Mouse (Mus musculus): ENCODE measurements around the gene Myoz1.

The Myoz1 gene

DNA sequence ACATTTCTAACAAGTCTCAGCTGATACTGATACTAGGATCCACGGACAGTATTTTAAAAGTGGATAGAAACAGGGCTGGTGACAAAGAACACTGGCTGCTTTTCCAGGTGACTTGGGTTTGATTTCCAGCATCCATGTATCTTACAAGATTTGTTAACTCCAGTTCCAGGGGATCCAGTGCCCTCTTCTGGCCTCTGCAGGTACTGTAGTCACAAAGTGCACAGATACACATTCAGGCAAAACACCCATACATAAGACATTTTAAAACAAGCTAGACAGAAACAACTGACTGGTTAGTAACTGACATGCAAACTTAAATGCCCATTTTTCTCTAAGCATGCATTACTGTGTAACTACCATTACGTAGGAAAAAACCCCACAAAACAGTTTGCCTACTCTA, 16.6 kb upstream of the Myoz1 start:
- no peak for DNase-seq (ENCODE audit: low spot score)

DNA sequence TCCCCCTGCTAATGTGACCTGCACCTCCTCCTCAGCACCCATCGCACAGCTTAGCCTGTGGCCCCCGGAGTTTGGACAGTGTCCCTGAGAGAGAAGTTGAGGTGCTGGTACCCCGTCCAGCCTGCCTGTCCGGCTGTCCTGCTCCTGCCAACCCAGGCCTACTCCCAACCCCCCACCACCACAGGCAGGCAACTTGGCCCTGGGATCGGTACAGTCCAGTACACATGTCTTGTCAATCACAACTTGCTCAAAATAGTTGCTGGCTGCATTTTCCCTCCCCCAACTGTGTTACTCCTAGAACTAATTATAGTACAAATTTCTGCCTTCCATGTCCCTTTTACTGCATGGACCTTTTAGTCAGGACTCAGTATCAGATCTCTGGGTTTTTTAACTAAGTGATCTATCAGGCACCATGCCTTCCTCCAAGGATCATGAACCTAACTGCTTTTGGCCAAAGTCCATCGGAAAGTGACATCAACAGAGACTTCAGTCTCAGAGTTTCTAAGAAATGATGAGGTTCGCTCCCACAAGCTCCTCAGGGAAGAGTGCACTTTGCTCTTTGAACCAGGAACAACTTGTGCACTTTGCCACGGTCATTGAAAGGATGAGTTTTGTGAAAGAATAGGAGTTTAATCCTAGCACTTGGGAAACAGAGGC, 11.9 kb upstream of the Myoz1 start, which contains the start of gene Synpo2l:
TSS of gene Synpo2l (minus strand) at position 201 of the 657 bp plus-strand sequence.
- DNase-seq (ENCODE audit: low spot score) = no peak

DNA sequence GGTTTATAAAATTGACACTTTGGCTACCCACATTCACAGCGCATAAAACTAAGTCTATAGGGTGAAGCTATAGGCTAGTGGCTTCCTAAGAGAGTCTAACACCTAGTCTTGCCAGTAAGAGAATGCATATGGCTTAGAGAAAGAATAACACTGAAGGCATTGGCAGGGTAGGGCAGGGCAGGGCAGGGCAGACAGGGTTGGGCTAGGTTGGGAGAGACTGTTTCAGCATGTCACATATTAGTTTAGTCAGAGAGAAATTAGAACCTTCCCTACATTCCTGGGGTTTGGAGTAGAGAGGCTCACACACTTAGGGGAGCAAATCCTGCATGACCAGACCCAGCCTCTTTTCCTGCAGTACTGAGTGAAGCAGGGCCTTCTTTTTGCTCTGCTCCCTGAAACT, 11.1 kb upstream of the Myoz1 start:
- DNase-seq (ENCODE audit: low spot score) = no peak

DNA sequence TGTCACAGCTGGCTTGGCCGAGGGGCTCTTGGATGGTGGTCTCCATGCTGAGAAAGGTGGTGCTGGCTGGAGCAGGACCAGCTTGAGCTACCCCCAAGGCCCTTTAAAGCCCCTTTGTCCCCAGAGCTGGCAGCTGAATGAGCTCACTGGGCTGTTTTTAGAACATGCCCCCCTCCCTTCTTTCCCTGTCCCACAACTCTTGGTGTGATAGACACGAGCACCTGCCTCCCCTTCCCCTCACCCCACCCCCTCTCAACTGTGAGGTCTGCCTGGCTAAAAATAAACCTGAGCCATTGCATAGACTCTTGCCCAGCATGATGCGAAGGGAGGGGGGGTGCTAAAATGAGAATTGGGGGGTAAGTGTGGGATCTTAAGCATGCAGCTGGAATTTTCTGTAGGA, 8.1 kb upstream of the Myoz1 start:
- no peak for DNase-seq (ENCODE audit: low spot score)

DNA sequence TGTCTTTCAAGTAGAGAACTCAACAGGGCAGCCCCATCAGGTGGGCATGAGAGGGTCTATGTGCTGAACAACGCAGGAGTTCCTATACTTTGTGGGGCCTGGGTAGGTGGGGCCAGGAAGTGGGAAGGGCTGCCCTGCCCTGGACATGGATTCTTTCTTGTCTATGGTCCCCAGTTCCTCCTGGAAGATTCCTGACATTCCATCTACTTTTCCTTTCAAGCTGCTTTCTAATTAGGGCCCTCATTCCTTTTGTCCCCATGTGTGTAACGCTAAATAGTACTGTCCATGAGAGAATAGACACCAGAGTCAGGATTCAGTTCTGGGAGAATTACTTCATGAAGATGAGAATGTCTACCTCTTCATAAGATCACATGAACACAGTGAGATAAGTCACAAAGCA, 7.3 kb upstream of the Myoz1 start:
- no peak for DNase-seq (ENCODE audit: low spot score)

GRCm38 (mm10) chr14:20662740-20663139, 6.4 kb upstream of the Myoz1 start:
- DNase-seq (ENCODE audit: low spot score) = no peak

GRCm38 (mm10) chr14:20661661-20662331, 5.5 kb upstream of the Myoz1 start:
- DNase-seq (ENCODE audit: low spot score) = no peak

GRCm38 (mm10) chr14:20660827-20661660, 4.7 kb upstream of the Myoz1 start:
- DNase-seq (ENCODE audit: low spot score) = peak; percentile 63

DNA sequence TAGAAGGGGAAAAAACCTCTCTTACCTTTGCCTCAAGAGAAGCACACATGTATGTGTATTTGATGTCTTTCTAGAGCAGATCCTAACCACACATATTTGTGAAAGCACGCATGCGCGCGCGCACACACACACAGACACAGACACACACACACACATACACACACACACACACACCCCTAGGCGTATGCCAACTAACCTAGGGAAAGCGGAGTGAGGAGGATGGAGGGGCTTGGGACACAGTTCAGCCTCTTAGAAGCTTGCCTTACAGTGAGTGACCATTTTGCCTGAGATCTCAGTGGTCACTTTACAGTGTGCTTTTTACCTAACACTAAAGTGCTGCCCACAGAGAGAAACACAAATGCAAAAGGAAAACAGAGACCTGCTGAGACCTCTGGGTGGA, 3.3 kb upstream of the Myoz1 start:
- no peak for DNase-seq (ENCODE audit: low spot score)

DNA sequence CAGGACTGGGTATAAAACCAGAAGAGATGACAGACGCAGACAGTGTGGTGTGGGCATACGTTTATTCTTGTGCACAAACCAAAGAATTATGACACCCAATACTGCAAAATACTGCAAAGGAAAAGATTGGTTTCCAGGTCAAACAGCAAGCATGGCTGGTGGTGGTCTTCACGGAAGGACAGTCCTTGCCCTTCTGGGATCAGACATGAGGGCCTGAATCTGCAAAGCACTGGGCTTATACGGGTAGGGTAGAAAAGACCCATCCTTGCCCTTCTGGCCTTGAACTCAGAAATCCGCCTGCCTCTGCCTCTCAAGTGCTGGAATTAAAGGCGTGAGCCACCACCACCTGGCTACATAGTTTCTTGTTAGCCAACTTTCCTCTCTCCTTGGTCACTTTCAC, 2.6 kb upstream of the Myoz1 start:
- no peak for DNase-seq (ENCODE audit: low spot score)

DNA sequence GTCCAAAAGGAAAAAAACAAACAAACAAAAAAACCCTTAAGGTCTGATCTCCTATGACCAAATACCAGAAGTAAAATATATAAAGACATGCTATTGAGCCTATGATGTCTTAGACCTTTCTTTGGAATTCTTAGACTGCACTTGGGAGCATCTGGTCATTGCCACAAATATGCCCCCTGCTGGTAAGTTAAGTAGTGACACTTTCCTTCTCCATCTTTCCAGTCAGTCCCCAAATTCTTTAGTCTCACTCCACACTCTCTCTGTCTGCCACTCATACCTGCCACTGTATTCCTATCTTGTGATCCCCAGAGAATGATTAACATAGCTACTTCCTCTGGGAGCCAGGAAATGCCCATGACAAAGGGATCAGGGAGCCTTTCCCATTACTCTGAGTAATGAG, 2.0 kb upstream of the Myoz1 start:
- DNase-seq (ENCODE audit: low spot score) = no peak

GRCm38 (mm10) chr14:20655731-20656130, 609 bp downstream of the Myoz1 start:
- DNase-seq (ENCODE audit: low spot score) = no peak

GRCm38 (mm10) chr14:20654690-20655421, 1.5 kb downstream of the Myoz1 start:
- no peak for DNase-seq (ENCODE audit: low spot score)

DNA sequence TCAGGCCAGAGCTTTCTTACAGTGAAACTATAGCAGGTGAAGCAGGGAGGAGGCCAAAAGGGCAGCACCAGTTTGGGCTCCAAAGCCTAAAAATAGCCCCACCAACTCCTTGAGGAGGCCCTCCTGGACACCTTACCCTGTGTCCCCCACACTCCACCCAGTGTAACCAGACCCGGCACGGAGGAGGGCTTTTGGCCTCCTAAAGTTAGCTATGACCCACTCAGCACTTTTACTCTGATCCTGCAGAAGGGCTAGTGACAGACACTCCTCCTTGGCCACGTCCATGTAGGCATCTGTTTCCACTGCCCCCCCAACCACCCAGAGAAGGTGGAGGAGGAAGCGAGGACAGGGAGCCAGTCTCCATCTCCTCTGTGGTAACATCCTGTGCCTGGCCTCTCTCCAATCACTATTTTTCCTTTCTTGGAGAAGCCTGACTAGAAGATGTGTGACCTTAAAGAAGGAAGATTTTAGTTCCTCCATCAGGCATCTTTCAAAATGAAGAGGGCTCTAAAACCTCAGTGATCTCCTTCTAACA, 4.6 kb downstream of the Myoz1 start:
- DNase-seq (ENCODE audit: low spot score) = no peak

DNA sequence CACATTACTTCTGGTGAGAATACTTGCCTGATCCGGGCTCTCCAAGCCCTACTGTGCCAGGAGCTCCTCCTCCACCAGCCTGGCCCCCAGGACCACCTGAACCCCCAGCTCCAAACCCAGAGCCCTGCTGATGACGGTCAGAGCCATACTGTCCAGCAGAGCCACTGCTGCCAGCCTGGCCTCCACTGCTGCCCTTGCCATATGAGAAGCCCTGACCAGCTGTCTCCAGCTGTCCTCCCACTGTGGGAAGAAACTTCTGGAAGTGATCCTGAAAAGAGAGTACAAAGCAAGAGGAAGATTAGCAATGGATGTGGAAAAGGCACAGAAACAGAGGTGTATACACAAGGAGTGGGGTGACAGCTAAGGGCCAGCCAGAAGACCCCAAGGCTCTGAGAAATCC, 5.3 kb downstream of the Myoz1 start:
- no peak for DNase-seq (ENCODE audit: low spot score)

DNA sequence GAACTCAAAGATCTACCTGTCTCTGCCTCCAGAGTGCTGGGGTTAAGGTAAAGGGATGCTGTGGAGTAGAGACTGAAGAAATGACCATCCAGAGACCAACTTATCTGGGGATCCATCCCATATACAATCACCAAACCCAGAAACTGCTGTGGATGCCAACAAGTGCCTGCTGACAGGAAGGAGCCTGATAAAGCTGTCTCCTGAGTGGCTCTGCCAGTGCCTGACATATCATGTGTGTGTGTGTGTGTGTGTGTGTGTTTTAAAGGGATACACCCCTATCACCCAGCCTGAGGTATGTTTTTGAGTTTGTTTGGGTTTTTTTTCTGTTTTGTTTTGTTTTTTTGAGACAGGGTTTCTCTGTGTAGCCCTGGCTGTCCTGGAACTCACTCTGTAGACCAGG, 10.0 kb downstream of the Myoz1 start:
- no peak for DNase-seq (ENCODE audit: low spot score)

GRCm38 (mm10) chr14:20645547-20645946, 10.8 kb downstream of the Myoz1 start:
- no peak for DNase-seq (ENCODE audit: low spot score)

DNA sequence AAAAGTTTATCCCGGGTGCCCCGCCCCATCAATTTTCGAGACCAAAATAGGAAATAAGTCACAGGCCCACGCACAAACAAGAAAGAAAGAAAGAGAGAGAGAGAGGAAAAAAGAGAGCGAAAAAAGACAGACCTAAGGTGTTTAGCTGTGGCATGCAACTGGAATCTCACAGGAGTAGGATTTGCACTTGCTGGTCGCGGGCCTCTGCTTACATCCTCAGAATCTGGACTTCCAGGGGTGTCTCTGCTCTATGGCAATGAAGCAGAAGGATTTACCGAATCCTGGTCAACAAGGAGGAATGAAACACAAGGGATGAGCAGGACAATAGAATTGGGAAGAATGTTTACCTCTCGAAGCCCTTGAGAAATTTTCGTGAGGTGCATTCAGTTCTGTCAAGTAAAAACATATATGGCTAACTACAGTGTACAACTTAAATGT, 14.9 kb downstream of the Myoz1 start:
- no peak for DNase-seq (ENCODE audit: low spot score)

- DNase-seq (ENCODE audit: low spot score) = peak; percentile 94
These were observed 15.5 kb downstream of the Myoz1 start, which contains the start of gene Usp54 for GRCm38 (mm10) chr14:20640644-20641437. Usp54 (minus strand) TSS chr14:20641063.

DNA sequence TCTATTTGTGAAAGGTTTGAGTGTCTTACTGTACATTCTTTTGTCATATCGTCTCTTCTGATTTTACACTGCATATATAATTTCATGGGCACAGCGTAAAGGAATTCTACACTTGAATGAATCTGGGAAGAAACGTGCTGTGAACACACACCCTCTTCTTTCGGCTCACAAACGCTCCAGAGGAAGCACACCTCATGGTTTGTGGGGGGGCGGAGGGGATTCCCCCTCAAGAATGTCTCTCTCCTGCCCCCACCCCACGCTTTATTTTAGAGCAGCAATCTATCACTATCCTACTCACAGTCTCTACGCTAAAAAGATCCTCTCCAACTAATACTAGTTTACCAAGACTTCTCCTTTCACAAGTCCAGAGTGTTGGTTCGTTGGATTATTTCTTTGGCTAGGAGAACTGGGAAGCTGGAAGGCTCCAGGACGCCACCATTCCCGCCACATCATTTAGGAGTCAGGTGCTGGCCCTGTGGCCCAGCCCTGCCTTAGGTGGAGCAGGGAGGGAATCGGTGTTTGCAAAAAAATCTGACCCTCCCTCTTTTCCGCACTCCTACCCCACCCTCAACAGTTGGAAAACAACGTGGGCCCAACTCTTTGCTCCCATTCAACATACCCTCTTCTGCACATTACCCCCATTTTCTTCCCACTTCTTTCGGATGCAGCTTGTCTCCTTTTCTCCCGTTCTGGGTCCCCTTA, 16.3 kb downstream of the Myoz1 start:
- no peak for DNase-seq (ENCODE audit: low spot score)

All from urinary bladder, postnatal 10 days (tissue).